Mouse (Mus musculus) liver, adult 2 months (tissue): ENCODE measurements around the gene Reep3.

ENCODE experiments used
- CTCF ChIP-seq: fragments of 200-500 bp; IDR thresholded peaks from 2 replicates; pipeline ENCODE4 v1.5.1; 2011; ENCODE audit warnings: low read depth, low read length, control low read depth
- POLR2A ChIP-seq: fragments of 200-500 bp; IDR thresholded peaks from 2 replicates; pipeline ENCODE4 v1.6.1; 2011; ENCODE audit warnings: low read length, control low read depth; ENCODE audit not compliant: insufficient read depth; ENCODE audit errors: extremely low read depth

DNA sequence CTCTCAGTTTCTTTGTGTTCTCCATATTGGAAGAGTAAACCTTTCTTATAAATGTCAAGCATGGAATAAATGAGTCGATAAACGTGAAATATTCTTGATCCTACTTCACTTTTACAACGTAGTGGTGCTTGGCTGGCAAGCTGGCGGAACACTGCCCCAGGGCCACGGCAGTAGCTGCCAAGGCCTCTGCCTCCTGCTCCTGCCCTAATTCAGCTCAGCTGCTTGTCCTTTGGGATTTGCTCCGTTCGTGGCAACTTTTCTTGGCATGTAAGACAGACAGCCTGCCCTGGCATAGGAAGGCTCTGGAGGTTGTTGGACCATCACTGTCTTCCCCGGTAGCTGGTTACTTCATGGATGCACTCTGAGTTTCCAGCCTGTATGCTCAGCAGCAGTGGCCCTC, 19.5 kb upstream of the Reep3 start:
- no peak for TF ChIP-seq CTCF
- TF ChIP-seq POLR2A: no peak
